Mouse (Mus musculus): Measurements from ENCODE around the gene Klhl26.

Klhl26 gene

DNA sequence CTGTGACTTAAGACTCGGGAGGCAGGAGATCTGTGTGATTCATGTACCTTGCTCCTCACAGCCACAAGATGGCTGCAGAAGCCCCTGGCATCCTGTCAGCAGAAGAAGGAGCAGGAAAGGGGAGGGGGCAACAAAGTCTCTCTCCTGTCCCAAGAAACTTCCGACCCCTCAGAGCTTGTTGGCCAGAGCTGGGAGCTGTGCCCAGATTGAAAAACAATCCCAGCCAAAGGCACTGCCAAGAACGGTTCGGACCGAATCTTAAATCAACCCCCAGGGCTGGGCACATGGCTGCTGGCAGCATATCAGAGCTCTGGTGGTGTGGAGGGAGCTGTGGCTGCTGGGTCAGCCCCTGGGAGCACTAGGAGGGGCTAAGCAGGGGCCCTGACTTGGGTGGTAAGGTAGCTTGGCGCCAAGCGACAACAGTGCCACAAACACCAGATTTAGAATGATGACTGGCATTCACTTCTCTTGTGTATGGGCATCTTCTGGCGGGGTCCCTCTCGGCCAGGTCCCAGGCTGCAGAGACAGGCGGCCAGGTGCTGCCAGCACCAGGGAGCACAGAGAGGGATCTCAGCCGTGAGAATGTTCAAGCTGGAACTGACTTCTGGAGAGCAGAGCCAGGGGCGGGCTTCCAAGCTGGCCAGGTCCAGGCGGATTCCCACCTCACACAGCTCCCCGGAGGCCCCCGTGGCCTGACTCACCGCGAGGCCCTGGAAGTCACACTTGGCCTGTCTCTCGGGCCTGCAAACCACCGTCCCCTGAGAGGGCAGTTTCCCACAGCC lies 28.9 kb downstream of the Klhl26 start:
- 57% methylated on average over 19 of the region's 19 CpGs for WGBS

DNA sequence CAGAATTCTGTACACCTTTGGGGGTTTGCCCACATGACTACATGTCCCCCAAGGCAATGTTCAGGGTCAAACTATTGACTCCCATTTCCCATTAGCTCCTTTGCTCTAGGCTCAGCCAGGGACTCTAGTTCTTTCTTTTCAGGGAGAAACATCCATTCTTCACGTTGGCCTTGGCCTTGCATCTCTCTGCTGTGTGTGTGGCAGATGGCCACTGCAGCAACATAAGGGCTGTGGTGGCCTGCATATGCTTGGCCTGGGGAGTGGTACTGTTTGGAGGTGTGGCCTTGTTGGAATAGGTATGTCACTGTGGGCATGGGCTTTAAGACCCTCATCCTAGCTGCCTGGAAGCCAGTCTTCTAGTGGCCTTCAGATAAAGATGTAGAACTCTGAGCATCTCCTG lies 30.8 kb downstream of the Klhl26 start:
- 35% methylated on average over 1 of the region's 1 CpGs for WGBS

DNA sequence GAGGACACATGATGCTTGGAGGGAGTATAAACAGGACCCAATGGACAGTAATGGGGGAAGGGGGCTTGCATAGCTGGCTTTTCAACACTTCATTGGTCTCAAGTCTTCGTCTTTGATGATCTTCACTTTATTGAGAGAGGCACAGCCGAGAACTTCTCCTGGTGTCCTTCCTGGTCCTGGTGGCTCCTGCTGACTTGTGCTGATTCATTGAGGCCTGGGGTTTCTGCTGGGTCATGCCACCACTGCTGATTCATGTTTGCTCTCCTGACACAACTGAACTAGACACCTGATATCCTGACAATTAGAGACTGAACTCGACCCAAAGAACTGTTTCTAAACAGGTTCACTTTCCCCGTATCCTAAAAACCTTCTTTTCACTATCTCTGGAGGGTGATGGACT lies 33.4 kb downstream of the Klhl26 start:
- WGBS: 84% methylated on average over 4 of the region's 4 CpGs

DNA sequence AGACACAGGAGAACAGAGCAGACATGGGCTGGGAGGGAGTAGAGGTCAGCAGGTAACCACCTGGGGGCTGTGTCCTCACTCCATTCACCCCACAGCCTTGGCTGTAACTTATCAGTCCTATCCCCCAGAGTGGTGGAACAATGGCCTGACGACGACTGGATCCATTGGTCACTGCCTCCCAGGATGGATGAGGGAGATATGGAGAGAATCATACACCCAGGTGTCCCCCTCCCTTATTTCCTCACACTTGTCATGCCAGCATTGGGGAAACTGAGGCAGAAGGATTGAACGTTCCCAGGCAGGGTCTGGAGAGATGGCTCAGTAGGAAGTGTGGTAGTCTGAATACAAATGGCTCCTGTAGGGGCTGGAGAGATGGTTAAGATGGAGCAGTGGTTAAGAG lies 35.2 kb downstream of the Klhl26 start:
- WGBS: 79% methylated on average over 3 of the region's 3 CpGs

DNA sequence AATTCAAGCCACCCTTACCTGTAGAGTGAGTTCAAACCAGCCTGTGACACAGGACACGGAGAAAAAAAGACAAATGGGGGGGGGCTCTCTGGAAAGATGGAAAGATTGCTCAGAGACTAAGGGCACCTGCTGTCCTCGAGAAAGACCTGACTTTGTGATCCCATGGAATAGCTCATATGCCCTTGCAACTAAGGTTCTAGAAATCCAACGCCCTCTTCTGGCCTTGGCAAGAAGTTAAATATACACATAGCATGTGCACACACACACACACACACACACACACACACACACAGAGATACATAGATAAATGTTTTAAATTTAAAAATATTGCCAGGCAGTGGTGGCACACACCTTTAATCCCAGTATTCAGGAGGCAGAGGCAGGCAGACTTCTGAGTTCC lies 36.5 kb downstream of the Klhl26 start:
- WGBS: 49% methylated on average over 3 of the region's 3 CpGs

DNA sequence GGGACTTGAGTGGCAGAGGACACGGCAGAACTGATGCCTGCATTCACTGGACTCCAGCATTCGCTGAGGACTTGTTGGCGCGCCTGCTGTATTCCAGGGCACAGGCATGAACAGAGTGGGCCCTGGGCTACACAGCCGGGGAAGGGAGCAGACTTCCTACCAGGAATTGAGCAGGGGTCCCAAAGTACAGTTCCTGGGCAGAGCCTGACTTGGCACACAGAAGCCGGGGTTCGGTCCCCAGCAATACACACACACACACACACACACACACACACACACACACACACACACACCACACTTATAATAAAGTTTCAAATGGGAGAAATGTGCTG lies 37.0 kb downstream of the Klhl26 start:
- WGBS: 3% methylated on average over 7 of the region's 7 CpGs

DNA sequence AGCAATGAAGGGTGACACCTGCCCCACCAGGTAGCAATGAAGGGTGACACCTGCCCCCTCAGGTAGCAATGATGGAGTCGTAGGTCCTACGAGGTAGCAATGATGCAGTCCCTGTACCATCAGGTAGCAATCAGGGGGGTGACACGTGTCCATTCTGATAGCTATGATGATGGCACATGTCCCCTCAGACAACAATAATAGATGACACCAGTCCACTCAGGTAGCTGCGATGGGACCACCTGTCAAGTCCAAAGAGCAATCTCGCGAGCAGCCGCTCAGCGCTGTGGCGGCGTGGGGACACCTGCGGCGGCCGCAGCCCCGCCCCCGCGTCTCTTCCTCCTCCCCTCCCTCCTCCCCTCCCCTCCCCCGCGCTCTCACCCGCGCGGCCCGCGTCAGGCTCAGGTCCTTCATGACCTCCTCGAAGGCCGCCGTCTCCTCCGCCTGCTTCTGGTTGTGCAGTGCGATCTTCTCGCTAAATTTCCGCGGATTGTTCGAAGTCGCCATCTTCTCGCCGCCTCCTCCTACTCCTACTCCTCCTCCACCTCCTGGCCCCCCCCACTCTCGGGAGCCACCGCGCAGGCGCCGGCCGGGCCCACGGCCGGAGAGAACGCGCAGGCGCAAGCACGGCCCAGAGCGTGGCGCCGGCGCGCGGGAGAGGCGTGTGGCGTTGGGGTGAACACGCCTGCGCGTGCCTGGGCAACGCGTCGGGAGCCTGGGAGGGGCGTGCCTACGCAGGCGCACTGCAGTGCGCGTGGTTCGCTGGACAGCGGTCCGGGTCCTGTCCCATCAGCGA lies 37.5 kb downstream of the Klhl26 start, which contains the start of gene Crtc1:
Gene Crtc1 (minus strand): TSS at position 525 of the 793 bp plus-strand sequence.
- WGBS: under 1% methylated on average over 67 of the region's 70 CpGs

DNA sequence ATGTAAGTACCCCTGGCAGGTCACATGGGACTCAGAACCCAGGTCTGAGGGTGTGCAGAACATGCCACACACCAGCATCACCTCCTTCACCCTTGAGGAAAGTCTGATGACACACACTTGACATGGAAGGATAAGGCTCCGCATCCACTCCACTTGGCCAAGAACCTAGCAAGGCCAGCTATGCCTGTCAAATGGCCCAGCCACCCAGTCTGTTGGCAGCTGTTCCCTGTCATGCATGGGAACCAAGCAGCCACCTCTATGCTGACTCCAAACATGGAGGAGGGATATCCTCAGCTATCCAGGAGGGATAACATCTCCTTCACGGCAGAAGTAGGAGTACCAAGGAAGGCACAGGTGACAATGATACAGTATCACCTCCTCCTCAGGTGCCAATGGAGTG lies 38.3 kb downstream of the Klhl26 start:
- WGBS: 81% methylated on average over 2 of the region's 2 CpGs

DNA sequence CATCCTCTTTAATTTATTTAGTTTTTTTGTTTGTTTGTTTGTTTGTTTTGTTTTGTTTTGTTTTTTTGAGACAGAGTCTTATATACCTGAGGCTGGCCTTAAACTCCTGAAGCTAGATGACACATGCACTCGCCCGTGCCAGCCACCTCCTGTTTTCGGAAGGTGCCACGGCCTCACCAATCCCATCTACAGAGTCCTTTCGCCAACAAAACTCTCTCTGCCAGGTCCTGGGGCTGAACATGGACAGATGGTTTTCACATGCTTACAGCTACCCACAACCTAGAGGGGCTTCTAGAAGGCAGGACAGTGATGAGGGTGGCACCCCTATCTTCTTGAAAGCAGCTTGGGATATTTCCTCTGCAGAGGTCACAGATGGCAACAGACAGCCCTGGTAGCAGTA lies 41.6 kb downstream of the Klhl26 start:
- 87% methylated on average over 5 of the region's 5 CpGs for WGBS

DNA sequence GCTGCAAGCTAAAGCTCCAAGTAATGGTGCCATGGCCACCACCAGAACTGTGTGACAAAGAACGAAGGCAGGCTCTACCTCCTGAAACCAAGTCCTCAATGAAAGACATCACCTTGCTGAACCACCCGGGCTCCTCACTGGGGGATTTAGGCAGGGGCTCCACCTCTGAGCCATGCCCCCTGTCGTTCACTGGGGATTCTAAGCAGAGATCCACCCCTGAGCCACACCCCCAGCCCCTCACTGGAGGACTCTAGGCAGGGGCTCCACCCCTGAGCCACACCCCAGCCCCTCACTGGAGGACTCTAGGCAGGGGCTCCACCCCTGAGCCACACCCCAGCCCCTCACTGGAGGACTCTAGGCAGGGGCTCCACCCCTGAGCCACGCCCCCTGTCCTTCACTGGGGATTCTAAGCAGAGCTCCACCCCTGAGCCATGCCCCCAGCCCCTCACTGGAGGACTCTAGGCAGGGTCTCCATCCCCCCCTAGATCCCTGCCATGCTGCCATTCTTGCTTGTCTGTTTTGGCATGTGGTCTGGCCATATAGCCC lies 43.7 kb downstream of the Klhl26 start:
- 59% methylated on average over 4 of the region's 4 CpGs for WGBS

DNA sequence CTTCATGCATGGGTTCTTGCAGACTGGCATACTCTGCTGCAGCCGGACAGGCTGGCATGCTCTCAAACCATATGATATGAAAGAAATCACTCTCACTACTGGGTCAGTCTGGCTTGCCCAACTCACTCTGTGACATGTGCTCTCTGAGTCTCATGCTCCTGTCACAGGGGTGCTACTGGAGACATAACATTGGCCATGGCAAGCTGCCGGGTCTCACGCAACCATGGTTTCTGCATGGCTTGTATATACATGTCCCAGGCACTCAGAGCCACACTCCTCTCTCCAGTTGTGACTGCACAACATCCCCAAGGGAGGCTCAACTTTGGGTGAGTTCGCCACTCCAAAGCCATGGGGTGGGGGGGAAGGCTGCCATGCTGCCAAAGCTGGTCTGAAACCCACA lies 45.6 kb downstream of the Klhl26 start:
- WGBS: 91% methylated on average over 4 of the region's 4 CpGs

DNA sequence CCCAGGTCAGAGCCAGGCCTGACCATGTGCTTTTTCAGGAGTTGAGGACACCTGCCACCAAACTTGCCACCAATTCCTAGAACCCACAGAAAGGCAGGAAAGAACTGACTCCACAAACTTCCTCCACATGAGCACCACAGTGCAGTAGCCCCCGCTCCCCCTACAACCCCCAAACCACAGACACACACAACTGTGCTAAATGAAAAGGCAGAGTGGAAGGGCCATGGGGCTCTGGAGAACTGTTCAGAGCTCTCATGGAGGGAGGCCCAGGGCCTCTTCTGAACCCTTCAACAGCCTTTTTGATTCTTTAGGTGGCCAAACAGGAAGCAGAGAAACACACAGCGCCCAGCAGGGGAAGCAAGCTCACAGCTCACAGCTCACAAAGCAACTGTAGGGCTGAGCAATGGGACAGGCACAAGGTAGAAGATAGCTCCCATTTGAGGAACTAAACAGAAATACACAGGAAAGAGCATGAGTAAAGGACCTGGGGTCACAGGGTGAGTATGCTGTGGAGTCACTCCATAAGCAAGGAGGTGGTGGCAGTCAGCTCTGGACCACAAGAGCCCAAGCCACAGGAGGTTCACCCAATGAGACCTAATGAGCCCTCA lies 50.4 kb downstream of the Klhl26 start:
- WGBS: 81% methylated on average over 2 of the region's 2 CpGs

DNA sequence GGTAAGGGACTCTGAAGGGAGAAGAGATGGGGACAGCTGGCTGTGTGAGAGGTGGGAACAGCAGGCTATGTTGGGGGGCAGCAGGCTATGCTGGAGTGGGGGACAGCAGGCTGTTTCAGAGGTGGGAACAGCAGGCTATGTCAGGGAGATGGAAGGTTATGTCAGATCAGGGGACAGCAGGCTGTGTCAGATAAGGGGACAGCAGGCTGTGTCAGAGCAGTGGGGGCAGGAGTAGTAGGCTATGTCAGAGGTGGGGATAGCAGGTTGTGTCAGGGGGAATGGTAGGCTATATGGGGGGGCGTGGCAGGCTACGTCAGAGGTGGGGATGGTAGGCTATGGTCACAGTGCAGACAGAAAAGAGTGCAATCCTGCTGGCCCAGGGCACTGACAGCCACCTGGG lies 54.0 kb downstream of the Klhl26 start:
- WGBS: 78% methylated on average over 2 of the region's 2 CpGs

DNA sequence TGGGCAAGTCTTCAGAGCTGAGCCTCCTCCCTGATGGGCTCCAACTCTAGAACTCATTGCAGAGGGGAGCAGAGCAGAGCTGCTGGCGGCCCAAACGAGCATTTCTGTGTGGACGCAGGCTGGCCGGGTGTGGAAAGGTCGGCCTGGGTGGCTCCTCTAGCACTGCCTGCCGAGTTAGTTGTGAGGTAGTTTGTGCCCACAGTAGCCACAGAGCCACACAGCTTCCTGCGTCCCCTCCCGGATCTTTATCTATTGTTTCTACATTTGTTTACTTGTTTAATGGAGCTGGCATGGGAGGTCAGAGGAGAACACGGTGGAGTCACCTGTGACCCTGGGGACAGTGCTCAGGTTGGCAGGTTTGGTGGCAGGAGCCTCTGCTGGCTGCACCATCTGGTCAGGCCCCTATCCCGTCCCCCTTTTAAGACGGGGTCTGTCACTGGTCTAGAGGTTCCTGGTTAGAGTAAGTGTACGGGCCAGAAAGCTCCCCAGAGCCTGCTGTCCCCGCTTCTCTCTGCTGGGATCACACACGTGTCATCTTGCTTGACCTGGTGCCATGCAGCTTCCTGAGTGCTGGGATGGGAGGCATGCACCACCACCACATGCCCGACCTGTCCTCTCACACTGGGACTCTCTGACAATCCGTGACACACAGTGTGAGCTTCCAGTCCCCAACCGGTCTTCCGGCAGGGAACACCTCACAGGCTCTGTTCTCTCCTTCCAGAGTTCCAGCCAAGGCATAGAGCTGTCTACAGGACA lies 55.2 kb downstream of the Klhl26 start:
- WGBS: 83% methylated on average over 18 of the region's 18 CpGs

DNA sequence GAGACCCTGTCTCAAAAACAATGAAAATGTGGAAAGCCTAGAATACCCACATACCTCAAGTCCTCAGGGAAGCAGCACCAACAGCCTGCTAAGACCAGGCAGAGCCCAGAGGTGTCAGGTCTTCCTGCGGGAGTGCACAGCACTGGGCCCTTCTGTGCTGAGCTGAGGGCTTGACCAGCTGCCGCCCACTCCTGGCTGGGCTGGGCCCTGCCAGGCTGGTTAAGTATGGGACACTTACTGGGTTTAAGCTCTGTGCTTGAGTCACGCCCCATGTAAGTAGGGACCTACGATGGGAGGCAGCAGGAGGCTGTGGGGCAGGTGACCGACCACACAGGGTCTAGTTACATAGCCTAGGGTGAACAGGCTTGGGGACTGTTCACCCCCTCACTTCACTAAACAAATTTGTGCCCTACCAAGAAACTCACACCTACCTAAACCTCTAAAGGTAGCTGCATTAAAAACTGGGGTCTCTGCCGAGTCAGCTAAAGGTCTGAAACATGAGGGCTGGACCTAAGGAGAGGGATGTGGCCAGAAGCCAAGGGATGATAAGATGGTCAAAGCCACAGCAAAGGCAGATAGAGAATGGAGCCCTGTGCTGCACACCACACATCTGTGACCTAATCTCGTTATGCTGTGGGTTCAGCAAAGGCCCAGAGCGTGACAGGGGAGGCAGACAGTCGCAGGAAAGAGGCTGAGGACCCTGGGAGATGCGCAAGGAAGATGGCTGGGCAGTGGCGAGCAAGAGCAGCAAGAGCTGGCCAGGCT lies 56.7 kb downstream of the Klhl26 start:
- WGBS: 84% methylated on average over 11 of the region's 11 CpGs

DNA sequence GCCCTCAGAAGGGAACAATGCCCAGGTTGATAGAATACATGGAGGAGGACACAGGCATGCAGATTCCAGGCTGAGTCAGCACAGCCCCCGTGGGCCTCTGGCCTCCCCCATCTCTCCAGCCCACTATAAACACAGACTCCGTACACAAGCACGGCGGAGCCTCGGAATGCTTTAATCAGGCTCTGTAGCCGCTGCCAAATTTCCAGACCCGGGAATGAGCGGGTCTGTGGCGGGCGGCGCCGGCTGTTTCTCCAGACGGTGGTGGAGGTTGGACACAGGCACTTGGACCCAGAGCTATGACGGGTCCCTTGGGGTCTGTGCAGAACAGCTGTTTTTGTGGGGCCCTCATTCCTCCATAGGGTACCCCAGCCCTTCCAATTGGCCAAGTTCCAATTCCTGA lies 57.8 kb downstream of the Klhl26 start:
- WGBS: 17% methylated on average over 14 of the region's 14 CpGs

DNA sequence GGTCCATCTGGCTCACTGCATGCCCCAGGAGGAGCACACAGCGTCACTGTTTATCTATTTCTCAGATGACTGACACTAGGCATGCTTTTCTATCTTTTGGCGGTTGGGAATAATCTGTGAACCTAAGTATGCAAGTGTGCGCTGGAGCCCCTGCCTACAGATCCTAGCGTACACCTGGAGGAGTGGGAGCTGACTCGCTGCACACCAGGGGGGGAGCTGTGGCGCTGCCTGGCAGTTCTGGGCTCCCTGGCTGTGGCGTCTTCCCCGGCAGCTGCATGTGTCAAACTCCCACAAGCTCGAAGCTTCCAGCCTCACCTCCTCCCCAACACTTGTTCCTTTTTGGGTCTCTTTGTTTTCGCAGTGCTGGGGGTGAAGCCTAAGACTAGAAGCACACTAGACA lies 58.9 kb downstream of the Klhl26 start:
- 37% methylated on average over 10 of the region's 10 CpGs for WGBS

DNA sequence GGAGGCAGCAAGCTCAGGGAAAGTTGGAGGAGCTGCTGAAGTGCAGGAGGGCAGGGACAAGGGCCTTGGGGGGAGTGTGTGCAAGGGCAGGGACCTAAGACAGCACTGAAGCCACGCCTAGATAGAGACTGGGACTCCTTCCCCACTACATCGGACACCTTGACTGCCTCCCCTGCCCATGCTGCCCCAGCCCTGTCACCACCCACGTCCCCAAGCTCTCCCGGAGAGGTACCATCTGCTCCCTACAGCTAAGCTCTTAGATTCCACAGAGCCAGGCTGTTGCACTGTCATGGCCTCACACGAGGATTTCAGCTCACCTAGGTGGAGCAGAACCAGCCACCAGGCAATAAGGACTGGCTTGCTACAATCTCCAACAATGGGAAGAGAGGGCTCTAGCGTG lies 59.8 kb downstream of the Klhl26 start:
- 43% methylated on average over 6 of the region's 6 CpGs for WGBS

DNA sequence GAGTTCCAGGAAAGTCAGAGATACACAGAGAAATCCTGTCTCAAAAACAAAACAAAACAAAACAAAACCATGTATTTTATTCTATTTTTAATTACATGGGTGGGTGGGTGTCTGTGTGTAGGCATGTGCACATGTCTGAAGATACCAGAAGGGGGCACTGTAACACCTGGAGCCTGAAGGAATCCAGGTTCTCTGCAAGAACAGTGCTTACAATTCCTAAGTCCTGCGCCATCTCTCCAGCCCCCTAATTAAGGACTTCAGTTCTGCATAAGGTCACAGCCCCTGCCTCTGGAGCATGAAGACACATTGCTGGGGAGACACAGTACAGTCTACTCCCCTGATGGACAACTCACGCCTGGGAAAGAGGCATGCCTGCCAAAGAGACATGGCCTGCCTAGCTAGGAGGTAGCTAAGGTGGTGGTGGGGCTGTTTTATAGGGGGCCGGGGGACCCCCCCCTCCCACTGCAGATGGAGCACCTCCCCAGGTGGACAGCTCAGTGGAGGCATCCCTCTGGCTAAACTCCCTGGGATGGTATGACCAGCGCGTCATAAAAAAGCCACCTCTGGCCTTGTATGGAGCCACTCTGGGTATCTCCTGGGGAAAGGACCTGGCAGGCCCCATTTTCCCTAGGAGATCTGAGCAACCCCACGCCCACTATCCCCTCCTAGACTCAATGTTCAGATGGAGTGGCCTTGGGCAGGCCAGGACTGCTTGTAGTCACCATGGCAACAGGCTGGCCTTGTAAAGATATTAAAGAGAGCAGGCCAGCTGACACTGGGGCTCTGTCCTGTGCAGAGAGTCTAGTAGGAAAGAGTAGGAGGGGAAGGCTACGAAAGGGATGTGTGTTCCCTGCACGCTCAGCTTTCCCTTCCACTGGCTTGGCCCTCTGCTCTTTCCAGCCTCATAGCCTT lies 61.0 kb downstream of the Klhl26 start:
- WGBS: 62% methylated on average over 8 of the region's 8 CpGs

All from cerebral cortex, adult 2 months (tissue).